Mouse (Mus musculus) CD4-positive naive resting alpha-beta T cell, adult 57 days (primary cell): Measurements from ENCODE around the gene Gm7903. TPM values are rescaled to one million over a fixed set of nuclear protein-coding genes. Genes with fewer than 3 reads are reported as not detected.

Experiments
- total RNA-seq: library from RNA; stranded (reverse); gene quantifications from one replicate; pipeline ENCODE4 v1.2.4, GENCODE M21; 2023

Gm7903 gene
- not detected for total RNA-seq

GRCm38 (mm10) chrX:135433535-135433934, at the start of gene Gm7903:
Gene Gm7903, plus strand, starts transcription at chrX:135433835.

Other genes with a start within 250 kb of the Gm7903 start
- gene Tceal6, start 223.1 kb upstream of the Gm7903 start, total RNA-seq: not detected
- not detected for gene Pramel3, start 131.5 kb upstream of the Gm7903 start, total RNA-seq
- gene Gm5128, start 60.6 kb upstream of the Gm7903 start, total RNA-seq: not detected
- gene AV320801, start 60.8 kb downstream of the Gm7903 start, total RNA-seq: not detected
- not detected for gene Nxf7, start 164.9 kb downstream of the Gm7903 start, total RNA-seq
- not detected for gene Prame, start 193.9 kb downstream of the Gm7903 start, total RNA-seq